Mouse (Mus musculus): ENCODE data around the gene Bcl3.

GRCm38 (mm10) chr7:19841686-19842413, 19.3 kb upstream of the Bcl3 start:
- TF ChIP-seq CTCF (IDR thresholded peaks at IDR 0.05; ENCODE audit: borderline replicate concordance, insufficient read depth, low read depth, low read length) (no peak), POLR2A (IDR thresholded peaks at IDR 0.05; ENCODE audit: borderline replicate concordance, insufficient read depth, low read length) (no peak)

Measured in cerebellum, adult 2 months (tissue).